Mouse (Mus musculus) kidney, embryonic 16.5 days (tissue): ENCODE measurements at regions not wholly inside any gene's neighbourhood (a gene's known extent, or its start where the extent isn't known, plus 50 kb on each side); places are given as distances from the start of the nearest gene placed in this dataset.

Source experiments
- ATAC-seq: fragments of 200-750 bp; cut with Nextera tagmentation; 2 replicates; pipeline ENCODE4 v1.8.0; 2017; ENCODE audit warnings: moderate TSS enrichment; ENCODE audit not compliant: low FRiP score, low TSS enrichment
- H3K27ac ChIP-seq: fragments of 300-500 bp; sonication (generic); 2 replicates; pipeline ENCODE4 v1.5.1; 2014; ENCODE audit warnings: low read length
- H3K27me3 ChIP-seq: fragments of 300-500 bp; sonication (generic); 2 replicates; pipeline ENCODE4 v1.6.1; 2014; ENCODE audit warnings: low read length, control low read depth, mixed read lengths; ENCODE audit not compliant: insufficient read depth
- H3K36me3 ChIP-seq: fragments of 300-500 bp; sonication (generic); 2 replicates; pipeline ENCODE4 v1.6.1; 2014; ENCODE audit warnings: low read length, control low read depth, mixed read lengths; ENCODE audit not compliant: insufficient read depth
- H3K4me1 ChIP-seq: fragments of 300-500 bp; sonication (generic); 2 replicates; pipeline ENCODE4 v1.6.1; 2014; ENCODE audit warnings: low read length, control low read depth, mixed read lengths; ENCODE audit not compliant: insufficient read depth
- H3K4me2 ChIP-seq: fragments of 300-500 bp; sonication (generic); replicated peaks from 2 replicates; pipeline ENCODE4 v1.6.1; 2014; ENCODE audit warnings: low read depth, low read length
- H3K4me3 ChIP-seq: fragments of 300-500 bp; sonication (generic); 2 replicates; pipeline ENCODE4 v1.5.1; 2014; ENCODE audit warnings: mild to moderate bottlenecking, low read length
- H3K9ac ChIP-seq: fragments of 300-500 bp; sonication (generic); replicated peaks from 2 replicates; pipeline ENCODE4 v1.6.1; 2014; ENCODE audit warnings: low read length
- H3K9me3 ChIP-seq: fragments of 300-500 bp; sonication (generic); 2 replicates; pipeline ENCODE4 v1.6.1; 2016; ENCODE audit warnings: low read length, control low read depth
- WGBS: fragments of 180-500 bp; shearing (Covaris S2); extraction: QIAGEN DNeasy Blood & Tissue Kit; methylation state at CpG from one replicate; pipeline ENCODE4 v1.1.7; 2014; 5-methylcytosine and 5-hydroxymethylcytosine counted together

DNA sequence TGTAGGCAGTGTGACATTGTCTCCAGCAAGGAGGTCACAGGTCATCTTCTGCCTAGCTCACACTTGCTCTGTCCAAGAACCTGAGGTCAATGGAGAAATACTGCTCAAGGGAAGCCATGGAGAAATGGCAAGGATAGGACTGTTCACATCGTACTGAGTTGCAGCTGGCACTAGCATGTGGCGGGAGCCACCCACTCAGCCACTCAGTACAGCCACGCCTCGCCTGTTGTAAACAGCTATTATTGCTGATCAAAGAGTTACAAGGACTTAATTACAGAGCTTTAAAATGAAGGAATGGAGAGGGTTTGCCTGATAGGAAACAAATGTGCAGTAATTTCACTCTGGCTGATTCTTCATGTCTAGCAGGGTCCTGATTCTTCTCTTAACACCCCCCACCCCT is 64.8 kb downstream of the Dll1 start:
- Histone ChIP-seq H3K4me1 (no peaks in the 10 kb centered on the region), H3K9me3 (no peaks in the 10 kb centered on the region), H3K4me2 (no peak overlapping the region), H3K4me3 (no peak overlapping the region), H3K27me3 (no peaks in the 10 kb centered on the region), H3K36me3 (no peaks in the 10 kb centered on the region), H3K27ac (no peak overlapping the region), H3K9ac (no peak overlapping the region)
- 53% methylated on average over 4 of the region's 4 CpGs for WGBS
- no peak for ATAC-seq

DNA sequence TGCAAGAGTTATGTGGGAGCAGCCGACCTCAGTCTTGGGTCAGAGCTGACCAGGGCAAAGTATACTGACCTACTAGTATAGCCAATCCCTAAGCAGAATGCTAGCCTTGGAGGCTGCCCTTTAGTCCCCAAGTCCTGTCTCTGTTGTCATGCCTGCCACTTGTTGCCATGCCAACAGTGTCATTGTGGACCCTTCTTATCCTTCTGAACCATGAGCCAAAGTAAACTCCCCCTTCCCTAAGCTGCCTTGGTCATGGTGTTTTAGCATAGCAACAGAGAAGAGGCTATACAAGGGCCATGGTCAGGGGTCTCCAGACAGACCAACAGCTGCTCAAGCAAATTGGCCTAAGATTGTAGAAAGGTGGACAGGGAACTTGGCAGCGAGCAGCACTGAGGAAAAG is 66.2 kb downstream of the Dll1 start:
- no peaks in the 10 kb centered on the region for H3K36me3 ChIP-seq
- no peaks in the 10 kb centered on the region for H3K4me1 ChIP-seq
- no peaks in the 10 kb centered on the region for H3K9me3 ChIP-seq
- H3K27me3 ChIP-seq, result no peaks in the 10 kb centered on the region
- no peak overlapping the region for H3K4me3 ChIP-seq
- H3K4me2 ChIP-seq, result no peak overlapping the region
- no peak for ATAC-seq
- 68% methylated on average over 2 of the region's 2 CpGs for WGBS
- no peak overlapping the region for H3K9ac ChIP-seq
- H3K27ac ChIP-seq, result no peak overlapping the region

DNA sequence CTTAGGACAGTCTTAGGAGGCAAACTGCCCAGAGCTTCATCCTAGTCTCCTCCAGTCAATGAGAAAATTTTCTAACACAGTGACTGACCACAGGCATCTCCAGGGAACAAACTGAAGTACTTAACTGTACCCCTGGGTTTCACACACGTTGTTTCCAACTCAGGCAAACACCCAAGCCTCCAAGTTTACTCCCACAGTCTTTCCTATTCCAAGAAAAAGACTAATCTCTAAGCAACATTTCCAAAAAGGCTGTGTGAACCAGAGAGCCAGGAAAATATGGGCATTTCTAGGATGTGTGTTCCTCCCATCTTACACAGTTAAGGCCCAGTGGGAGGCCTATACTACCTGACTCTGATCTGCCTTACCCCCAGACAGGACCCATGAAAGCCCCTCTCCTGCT is 74.6 kb downstream of the Dll1 start:
- Histone ChIP-seq H3K36me3 (no peaks in the 10 kb centered on the region), H3K27me3 (no peaks in the 10 kb centered on the region), H3K9ac (no peak overlapping the region), H3K4me2 (no peak overlapping the region), H3K4me1 (no peaks in the 10 kb centered on the region), H3K4me3 (no peak overlapping the region), H3K9me3 (no peaks in the 10 kb centered on the region), H3K27ac (no peak overlapping the region)
- WGBS, result 56% methylated on average over 1 of the region's 1 CpGs
- ATAC-seq, result no peak

DNA sequence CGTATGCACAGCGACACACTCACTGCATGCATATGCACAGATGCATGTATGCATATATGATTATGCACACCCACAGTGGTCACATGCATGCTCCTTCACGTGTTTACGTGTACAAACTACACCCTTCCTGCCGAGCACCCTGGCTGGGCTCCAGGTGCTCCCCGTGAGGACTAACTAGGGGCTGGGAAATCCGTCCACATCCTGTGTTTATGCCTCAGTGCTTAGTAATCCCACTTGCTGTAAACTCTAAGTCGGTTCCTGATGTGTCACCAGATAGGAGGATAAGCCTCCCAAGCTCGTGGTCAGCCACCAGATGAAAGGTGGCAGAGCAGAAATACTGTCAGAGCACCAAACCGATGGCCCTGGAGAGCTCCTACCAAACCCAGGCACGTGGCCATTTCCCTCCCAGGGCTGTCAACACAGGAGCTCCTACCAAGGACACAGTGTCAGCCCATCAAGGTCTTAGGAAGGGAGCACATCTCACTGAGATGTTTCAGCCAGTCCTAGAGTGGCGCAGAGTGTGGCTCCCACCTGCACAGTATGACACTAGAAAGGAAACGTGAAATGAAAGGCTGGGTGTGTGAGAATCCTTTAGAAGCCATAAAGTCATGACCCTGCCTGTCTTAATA is 76.8 kb downstream of the Dll1 start:
- Histone ChIP-seq H3K27me3 (no peaks in the 10 kb centered on the region), H3K4me3 (no peak overlapping the region), H3K4me1 (no peaks in the 10 kb centered on the region), H3K9me3 (no peaks in the 10 kb centered on the region), H3K9ac (no peak overlapping the region), H3K36me3 (no peaks in the 10 kb centered on the region), H3K4me2 (no peak overlapping the region), H3K27ac (no peak overlapping the region)
- 0 out of 2 replicates have a peak, but pooled peaks have one; percentile 51 for ATAC-seq
- 59% methylated on average over 13 of the region's 13 CpGs for WGBS

DNA sequence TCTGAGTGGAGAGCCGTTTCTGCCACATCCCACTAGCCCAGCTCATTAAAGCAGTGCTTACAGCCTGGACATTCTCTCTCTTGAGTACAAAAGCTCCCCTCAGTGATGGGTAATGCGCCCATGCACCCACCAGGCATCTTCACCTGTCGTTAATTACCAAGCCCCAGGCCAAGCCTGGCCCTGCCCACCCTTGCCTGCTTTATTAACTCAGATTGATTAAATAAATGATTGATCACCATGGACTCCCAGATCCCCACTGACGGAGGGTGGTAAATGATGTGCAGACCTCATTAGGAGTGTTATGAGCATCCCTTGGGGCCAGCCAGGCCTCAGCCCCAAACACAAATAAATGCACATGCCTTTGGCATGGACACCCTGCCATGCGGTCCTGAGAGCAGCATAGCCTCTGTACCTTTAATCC is 82.5 kb downstream of the Dll1 start:
- no peak for ATAC-seq
- no peaks in the 10 kb centered on the region for H3K27me3 ChIP-seq
- no peak overlapping the region for H3K4me2 ChIP-seq
- H3K9me3 ChIP-seq, result no peaks in the 10 kb centered on the region
- no peaks in the 10 kb centered on the region for H3K36me3 ChIP-seq
- peaks cover 8% of the 10 kb centered on the region; the same call in 1 of the 2 replicates for H3K4me1 ChIP-seq
- no peak overlapping the region for H3K9ac ChIP-seq
- no peak overlapping the region for H3K27ac ChIP-seq
- no peak overlapping the region for H3K4me3 ChIP-seq
- WGBS, result 64% methylated on average over 5 of the region's 5 CpGs

DNA sequence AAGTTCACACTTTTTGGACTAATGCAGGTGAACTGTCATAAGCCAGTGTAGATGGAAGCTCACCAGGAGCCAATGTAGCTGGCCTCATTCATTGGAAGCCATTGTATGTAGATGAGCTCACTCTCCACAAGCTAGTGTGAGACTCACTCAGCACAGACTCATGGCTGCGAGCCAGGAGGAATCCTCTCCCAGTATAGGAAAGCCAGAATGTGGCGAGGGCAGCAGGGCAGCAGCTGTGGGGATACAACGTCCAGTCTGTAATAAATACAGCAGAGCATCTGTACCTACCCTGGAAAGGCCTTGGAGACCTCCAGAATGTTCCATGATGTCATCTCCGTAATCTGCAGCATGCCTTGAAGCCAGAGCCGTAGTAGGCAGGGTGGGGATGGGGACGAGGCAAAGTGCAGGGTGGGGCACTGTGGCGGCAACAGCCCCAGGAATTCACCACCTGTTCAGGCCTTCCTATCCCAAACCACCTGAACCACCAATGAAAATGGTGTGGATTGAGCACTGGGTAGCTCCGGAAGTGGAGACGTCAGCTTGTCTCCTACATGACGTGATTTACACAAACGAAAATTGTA is 84.1 kb downstream of the Dll1 start:
- no peaks in the 10 kb centered on the region for H3K9me3 ChIP-seq
- no peak overlapping the region for H3K9ac ChIP-seq
- H3K36me3 ChIP-seq, result no peaks in the 10 kb centered on the region
- H3K4me3 ChIP-seq, result no peak overlapping the region
- ATAC-seq, result 0 out of 2 replicates have a peak, but pooled peaks have one; percentile 42
- H3K27me3 ChIP-seq, result no peaks in the 10 kb centered on the region
- 82% methylated on average over 11 of the region's 11 CpGs for WGBS
- no peak overlapping the region for H3K4me2 ChIP-seq
- H3K27ac ChIP-seq, result no peak overlapping the region
- H3K4me1 ChIP-seq, result peaks cover 9% of the 10 kb centered on the region; the same call in 1 of the 2 replicates

DNA sequence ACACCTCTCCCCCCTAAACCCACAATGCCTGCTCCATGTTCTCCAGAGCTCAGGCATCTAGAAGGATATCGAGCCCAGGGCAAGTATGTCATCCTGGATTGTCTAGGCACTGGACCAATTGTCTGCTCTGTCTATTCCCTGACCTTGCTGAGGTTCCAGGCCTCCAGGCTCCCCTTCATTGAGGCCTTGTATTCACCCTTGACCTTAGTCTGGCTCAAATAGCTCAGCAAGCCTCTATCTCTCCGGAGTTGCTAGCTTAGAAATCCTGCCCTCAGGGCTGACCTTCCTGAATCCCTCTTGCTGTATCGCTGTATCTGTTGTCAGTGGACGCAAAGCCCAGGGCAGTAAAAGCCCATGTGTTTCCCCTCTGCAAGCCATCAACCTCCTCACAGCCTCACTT is 85.0 kb downstream of the Dll1 start:
- no peak overlapping the region for H3K27ac ChIP-seq
- H3K4me1 ChIP-seq, result peaks cover 9% of the 10 kb centered on the region; the same call in 1 of the 2 replicates
- H3K4me2 ChIP-seq, result no peak overlapping the region
- 35% methylated on average over 4 of the region's 4 CpGs for WGBS
- no peak overlapping the region for H3K4me3 ChIP-seq
- no peaks in the 10 kb centered on the region for H3K27me3 ChIP-seq
- no peaks in the 10 kb centered on the region for H3K9me3 ChIP-seq
- no peaks in the 10 kb centered on the region for H3K36me3 ChIP-seq
- ATAC-seq, result no peak
- H3K9ac ChIP-seq, result no peak overlapping the region

DNA sequence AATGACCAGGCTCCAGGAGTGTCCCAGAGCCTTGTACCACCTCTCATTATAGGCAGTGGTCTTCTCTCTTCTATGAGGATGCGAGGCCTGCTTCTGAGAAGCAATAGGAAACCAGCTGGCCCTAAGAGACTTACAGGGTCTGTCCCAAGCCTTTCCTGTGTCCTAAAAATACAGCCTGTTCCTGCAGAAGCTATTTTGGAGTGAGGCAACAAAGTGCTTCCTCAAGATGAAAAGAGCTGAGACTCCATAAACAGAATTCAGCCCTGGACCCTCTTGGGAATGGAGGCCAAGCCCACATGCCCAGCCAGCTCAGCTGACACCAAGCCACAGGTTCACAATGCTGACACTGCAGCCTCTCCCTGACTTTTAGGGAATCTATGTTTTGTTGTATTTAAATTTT is 86.3 kb downstream of the Dll1 start:
- no peaks in the 10 kb centered on the region for H3K27me3 ChIP-seq
- H3K27ac ChIP-seq, result no peak overlapping the region
- peaks cover 13% of the 10 kb centered on the region for H3K4me1 ChIP-seq
- ATAC-seq, result no peak
- H3K4me3 ChIP-seq, result no peak overlapping the region
- no peaks in the 10 kb centered on the region for H3K36me3 ChIP-seq
- 83% methylated on average over 1 of the region's 1 CpGs for WGBS
- no peaks in the 10 kb centered on the region for H3K9me3 ChIP-seq
- H3K4me2 ChIP-seq, result no peak overlapping the region
- no peak overlapping the region for H3K9ac ChIP-seq

DNA sequence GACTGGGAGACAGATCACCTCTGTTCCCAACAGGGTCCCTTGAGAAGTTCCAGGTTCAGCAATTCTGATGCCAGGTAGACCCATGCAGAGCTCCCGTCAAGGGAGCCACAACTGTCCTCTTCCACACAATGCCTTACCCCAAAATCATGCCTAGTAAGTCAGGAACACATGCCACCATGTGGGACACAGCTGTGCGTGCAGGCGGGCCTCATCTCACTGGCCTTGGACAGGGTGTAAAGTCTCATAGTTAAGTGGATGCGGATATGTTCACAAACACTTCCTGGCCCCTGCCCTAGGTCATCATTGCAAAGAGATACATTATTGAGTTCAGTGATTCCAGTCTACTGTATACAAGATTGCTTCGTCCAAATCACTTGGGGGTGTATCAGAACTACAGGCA is 87.6 kb downstream of the Dll1 start:
- WGBS, result 68% methylated on average over 5 of the region's 5 CpGs
- Histone ChIP-seq H3K27ac (no peak overlapping the region), H3K4me3 (no peak overlapping the region), H3K4me2 (no peak overlapping the region), H3K4me1 (peaks cover 19% of the 10 kb centered on the region), H3K36me3 (no peaks in the 10 kb centered on the region), H3K9ac (no peak overlapping the region), H3K9me3 (no peaks in the 10 kb centered on the region), H3K27me3 (no peaks in the 10 kb centered on the region)
- ATAC-seq, result no peak

DNA sequence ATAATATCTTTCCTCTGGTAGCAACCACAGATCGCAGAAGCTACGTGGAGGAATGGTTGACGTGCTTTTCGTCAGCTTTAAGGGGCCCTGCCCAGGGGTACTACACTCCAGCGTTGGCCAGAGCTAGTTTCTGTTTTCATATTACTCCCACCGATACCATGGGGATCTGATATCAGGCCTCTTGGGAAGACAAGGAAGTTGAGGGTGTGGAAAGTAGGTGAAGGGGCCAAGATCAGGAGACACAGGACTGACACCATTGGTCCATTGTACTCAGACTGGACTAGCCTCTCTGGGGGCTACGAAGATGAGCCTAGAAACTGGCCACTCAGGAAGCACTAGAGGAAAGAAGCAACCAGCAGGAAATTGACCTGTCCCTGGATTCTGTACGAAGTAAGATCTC is 88.0 kb downstream of the Dll1 start:
- Histone ChIP-seq H3K9me3 (no peaks in the 10 kb centered on the region), H3K9ac (no peak overlapping the region), H3K36me3 (no peaks in the 10 kb centered on the region), H3K27ac (no peak overlapping the region), H3K4me3 (no peak overlapping the region), H3K4me1 (peaks cover 19% of the 10 kb centered on the region), H3K27me3 (no peaks in the 10 kb centered on the region), H3K4me2 (no peak overlapping the region)
- no peak for ATAC-seq
- 74% methylated on average over 8 of the region's 8 CpGs for WGBS
